Mouse (Mus musculus) heart, embryonic 15.5 days (tissue): Measurements from ENCODE around the gene Rad1. TPM values are rescaled to one million over a fixed set of nuclear protein-coding genes. Genes with fewer than 3 reads are reported as not detected.
A peak's percentile ranks its signal among the peaks of the same experiment; 100 is the strongest.
"Not testable (repeated sequence)": the region's sequence is repeated elsewhere in the genome, so short reads cannot be mapped to it uniquely, and the experiment has no call there.

ENCODE experiments used
- ATAC-seq: fragments of 200-750 bp; cut with Nextera tagmentation; replicated peaks from 2 replicates; pipeline ENCODE4 v1.8.0; 2017; ENCODE audit warnings: low read depth, moderate TSS enrichment; ENCODE audit not compliant: insufficient number of reproducible peaks, insufficient read depth, low FRiP score
- H3K27ac ChIP-seq: fragments of 300-500 bp; sonication (generic); 2 replicates; pipeline ENCODE4 v1.5.1; 2015; ENCODE audit warnings: mild to moderate bottlenecking, inconsistent platforms
- H3K27me3 ChIP-seq: fragments of 300-500 bp; sonication (generic); 2 replicates; pipeline ENCODE4 v1.6.1; 2015; ENCODE audit warnings: inconsistent platforms
- H3K36me3 ChIP-seq: fragments of 300-500 bp; sonication (generic); 2 replicates; pipeline ENCODE4 v1.6.1; 2015; ENCODE audit warnings: mild to moderate bottlenecking, inconsistent platforms
- H3K4me1 ChIP-seq: fragments of 300-500 bp; sonication (generic); replicated peaks from 2 replicates; pipeline ENCODE4 v1.6.1; 2015; ENCODE audit warnings: inconsistent platforms
- H3K4me2 ChIP-seq: fragments of 300-500 bp; sonication (generic); 2 replicates; pipeline ENCODE4 v1.6.1; 2015; ENCODE audit warnings: inconsistent platforms, mild to moderate bottlenecking, moderate library complexity
- H3K4me3 ChIP-seq: fragments of 300-500 bp; sonication (generic); 2 replicates; pipeline ENCODE4 v1.5.1; 2015; ENCODE audit warnings: mild to moderate bottlenecking, inconsistent platforms
- H3K9ac ChIP-seq: fragments of 300-500 bp; sonication (generic); 2 replicates; pipeline ENCODE4 v1.6.1; 2015; ENCODE audit warnings: mild to moderate bottlenecking, inconsistent platforms
- H3K9me3 ChIP-seq: fragments of 300-500 bp; sonication (generic); replicated peaks from 2 replicates; pipeline ENCODE4 v1.6.1; 2016; ENCODE audit warnings: inconsistent platforms
- WGBS: fragments of 180-500 bp; shearing (Covaris S2); methylation state at CpG from one replicate; pipeline ENCODE4 v1.1.7; 2015; ENCODE audit warnings: mixed read lengths; 5-methylcytosine and 5-hydroxymethylcytosine counted together
- polyA plus RNA-seq: library from polyadenylated mRNA; unstranded; fragments of >200 nt; fragmentation: Nextera tagmentation; extraction: Ambion mirVana; gene quantifications from 2 replicates; pipeline ENCODE4 v1.2.1, GENCODE M21; 2015

Gene Rad1
- polyA plus RNA-seq, 1 experiment from 2014 or later, result 17.9 TPM

GRCm38 (mm10) chr15:10470151-10470831 is 15.5 kb upstream of the Rad1 start, which contains the start of gene Dnajc21:
TSS of gene Dnajc21 (minus strand) at chr15:10470516.
- Histone ChIP-seq H3K4me3 (peak within 1 kb of the TSS; percentile 95), H3K4me1 (peaks cover 7% of the 10 kb centered on the region; the same call in 1 of the 2 replicates), H3K9me3 (no peaks in the 10 kb centered on the region), H3K9ac (peak within 1 kb of the TSS; percentile 91), H3K27ac (peak within 1 kb of the TSS; percentile 88), H3K36me3 (peaks cover 3% of the 10 kb centered on the region; the same call in 1 of the 2 replicates), H3K4me2 (peak within 1 kb of the TSS; percentile 91), H3K27me3 (no peaks in the 10 kb centered on the region)
- ATAC-seq, result peak; percentile 95
- under 1% methylated on average over 78 of the region's 87 CpGs for WGBS

DNA sequence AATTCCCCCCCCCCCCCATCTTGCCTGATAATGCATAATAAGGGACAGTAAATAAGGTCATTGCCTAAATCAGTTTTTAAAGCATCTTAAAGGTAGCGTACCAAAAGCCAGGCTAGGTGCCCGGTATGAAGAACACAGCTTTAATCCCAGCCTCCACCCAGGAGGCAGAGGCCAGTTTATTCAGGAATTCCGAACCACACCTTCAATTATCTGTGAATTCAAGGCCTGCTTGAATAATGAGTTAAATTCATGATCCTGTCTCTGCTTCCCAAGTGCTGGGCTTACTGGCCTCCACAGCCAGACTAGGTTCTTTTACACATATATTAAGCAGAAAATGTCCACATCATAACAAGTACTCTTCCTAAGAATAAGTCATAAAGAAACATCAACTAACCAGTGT is 14.9 kb upstream of the Rad1 start:
- Histone ChIP-seq H3K4me1 (peaks cover 7% of the 10 kb centered on the region; the same call in 1 of the 2 replicates), H3K9me3 (no peaks in the 10 kb centered on the region), H3K9ac (peak overlapping the region; percentile 91), H3K4me2 (peak overlapping the region; percentile 91), H3K36me3 (peaks cover 9% of the 10 kb centered on the region; the same call in 1 of the 2 replicates), H3K27me3 (no peaks in the 10 kb centered on the region), H3K4me3 (peak overlapping the region; percentile 95), H3K27ac (peak overlapping the region; percentile 88; the same call in 1 of the 2 replicates)
- WGBS, result 17% methylated on average over 3 of the region's 3 CpGs
- ATAC-seq, result no peak

DNA sequence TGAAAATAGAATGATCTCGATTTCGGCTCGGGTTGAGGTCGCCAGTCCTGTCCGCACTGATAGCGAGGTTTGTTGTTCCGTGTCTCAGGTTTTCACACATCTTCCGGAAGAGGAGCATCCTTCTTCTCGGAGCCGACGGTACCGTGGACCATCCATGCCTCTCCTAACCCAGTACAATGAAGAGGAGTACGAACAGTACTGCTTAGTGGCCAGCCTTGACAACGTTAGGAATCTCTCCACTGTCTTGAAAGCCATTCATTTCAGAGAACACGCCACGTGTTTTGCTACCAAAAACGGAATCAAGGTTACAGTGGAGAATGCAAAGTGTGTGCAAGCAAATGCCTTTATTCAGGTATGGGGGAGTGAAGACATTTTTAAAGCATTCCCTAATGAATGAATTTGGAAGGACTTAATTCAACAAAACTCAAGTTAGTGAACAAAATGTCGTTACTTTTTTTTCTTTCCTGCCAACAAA is 584 bp downstream of the Rad1 start:
- WGBS, result under 1% methylated on average over 18 of the region's 18 CpGs

GRCm38 (mm10) chr15:10487246-10487645 is 1.4 kb downstream of the Rad1 start:
- H3K9me3 ChIP-seq, result no peaks in the 10 kb centered on the region
- peaks cover 8% of the 10 kb centered on the region; the same call in 1 of the 2 replicates for H3K36me3 ChIP-seq
- H3K27me3 ChIP-seq, result no peaks in the 10 kb centered on the region
- no peak overlapping the region for H3K27ac ChIP-seq
- H3K4me2 ChIP-seq, result peak overlapping the region; percentile 85
- no peak for ATAC-seq
- peaks cover 12% of the 10 kb centered on the region for H3K4me1 ChIP-seq
- no peak overlapping the region for H3K9ac ChIP-seq
- WGBS, result 49% methylated on average over 2 of the region's 2 CpGs
- 0 out of 2 replicates have a peak overlapping the region, but pooled peaks have one; percentile 73 for H3K4me3 ChIP-seq

More for the DNA sequence above, 584 bp downstream of the Rad1 start:
- Histone ChIP-seq H3K4me3 (peak overlapping the region; percentile 73), H3K4me1 (peaks cover 12% of the 10 kb centered on the region), H3K9ac (peak overlapping the region; percentile 80), H3K9me3 (no peaks in the 10 kb centered on the region), H3K36me3 (peaks cover 10% of the 10 kb centered on the region; the same call in 1 of the 2 replicates), H3K4me2 (peak overlapping the region; percentile 85), H3K27me3 (no peaks in the 10 kb centered on the region), H3K27ac (peak overlapping the region; percentile 68)
- no peak for ATAC-seq

DNA sequence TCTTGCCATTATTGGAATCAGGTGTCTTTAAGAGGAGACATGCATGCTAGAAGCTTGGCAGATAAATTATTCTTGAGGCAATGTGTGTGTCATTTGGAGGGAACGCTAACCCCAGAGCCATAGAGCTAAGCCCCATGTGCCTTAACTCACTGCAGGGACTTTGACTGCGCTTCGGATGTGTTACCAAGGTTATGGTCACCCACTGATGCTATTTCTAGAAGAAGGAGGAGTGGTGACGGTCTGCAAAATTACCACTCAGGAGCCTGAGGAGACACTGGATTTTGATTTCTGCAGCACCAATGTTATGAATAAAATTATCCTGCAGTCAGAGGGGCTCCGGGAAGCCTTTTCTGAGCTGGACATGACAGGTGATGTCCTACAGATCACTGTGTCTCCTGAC is 4.3 kb downstream of the Rad1 start:
- no peak overlapping the region for H3K27ac ChIP-seq
- peaks cover 14% of the 10 kb centered on the region; the same call in 1 of the 2 replicates for H3K36me3 ChIP-seq
- no peaks in the 10 kb centered on the region for H3K9me3 ChIP-seq
- no peaks in the 10 kb centered on the region for H3K27me3 ChIP-seq
- peaks cover 7% of the 10 kb centered on the region; the same call in 1 of the 2 replicates for H3K4me1 ChIP-seq
- H3K4me2 ChIP-seq, result no peak overlapping the region
- H3K9ac ChIP-seq, result no peak overlapping the region
- ATAC-seq, result no peak
- H3K4me3 ChIP-seq, result no peak overlapping the region
- WGBS, result 85% methylated on average over 5 of the region's 5 CpGs

GRCm38 (mm10) chr15:10495944-10496343 is 10.1 kb downstream of the Rad1 start:
- Histone ChIP-seq H3K4me1 (no peaks in the 10 kb centered on the region), H3K4me3 (no peak overlapping the region), H3K9me3 (no peaks in the 10 kb centered on the region), H3K27me3 (no peaks in the 10 kb centered on the region), H3K36me3 (peaks cover 22% of the 10 kb centered on the region), H3K4me2 (no peak overlapping the region), H3K27ac (no peak overlapping the region), H3K9ac (no peak overlapping the region)
- ATAC-seq, result no peak
- 89% methylated on average over 11 of the region's 11 CpGs for WGBS

- not testable (repeated sequence) for H3K9me3 ChIP-seq, H3K4me3 ChIP-seq, H3K27ac ChIP-seq, ATAC-seq, H3K4me2 ChIP-seq, H3K27me3 ChIP-seq, H3K4me1 ChIP-seq, H3K9ac ChIP-seq
- H3K36me3 ChIP-seq, result peaks cover 18% of the 10 kb centered on the region
- WGBS, result 92% methylated on average over 1 of the region's 1 CpGs
Observed at GRCm38 (mm10) chr15:10496696-10497095, 10.9 kb downstream of the Rad1 start.

GRCm38 (mm10) chr15:10499593-10499992 is 13.8 kb downstream of the Rad1 start:
- Histone ChIP-seq H3K27ac (no peak overlapping the region), H3K27me3 (no peaks in the 10 kb centered on the region), H3K4me3 (no peak overlapping the region), H3K4me2 (no peak overlapping the region), H3K9ac (no peak overlapping the region), H3K4me1 (no peaks in the 10 kb centered on the region), H3K9me3 (no peaks in the 10 kb centered on the region), H3K36me3 (peaks cover 8% of the 10 kb centered on the region)
- 66% methylated on average over 5 of the region's 5 CpGs for WGBS
- no peak for ATAC-seq

DNA sequence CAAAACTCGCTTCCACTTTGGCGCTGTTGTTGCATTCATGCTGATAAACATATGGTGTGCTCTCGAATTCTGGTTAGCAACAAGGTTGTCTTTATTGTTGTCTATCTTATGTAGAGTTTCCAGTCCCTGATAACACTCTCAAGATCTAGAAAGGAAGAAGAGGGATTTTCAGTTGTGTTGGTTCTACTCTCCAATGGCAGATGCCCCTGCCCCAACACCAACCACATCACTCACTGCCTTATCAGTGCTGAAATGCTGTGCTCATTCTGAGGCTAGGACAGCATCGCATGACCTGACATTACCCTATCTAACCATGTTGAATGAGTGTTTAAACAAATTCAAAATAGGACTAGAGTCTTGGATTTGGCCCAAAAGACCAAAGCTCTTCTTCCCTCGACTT is 14.2 kb downstream of the Rad1 start:
- H3K4me3 ChIP-seq, result no peak overlapping the region
- H3K9ac ChIP-seq, result no peak overlapping the region
- no peak overlapping the region for H3K4me2 ChIP-seq
- 60% methylated on average over 5 of the region's 5 CpGs for WGBS
- no peaks in the 10 kb centered on the region for H3K9me3 ChIP-seq
- H3K36me3 ChIP-seq, result peaks cover 8% of the 10 kb centered on the region
- no peak overlapping the region for H3K27ac ChIP-seq
- no peaks in the 10 kb centered on the region for H3K4me1 ChIP-seq
- no peak for ATAC-seq
- H3K27me3 ChIP-seq, result no peaks in the 10 kb centered on the region

DNA sequence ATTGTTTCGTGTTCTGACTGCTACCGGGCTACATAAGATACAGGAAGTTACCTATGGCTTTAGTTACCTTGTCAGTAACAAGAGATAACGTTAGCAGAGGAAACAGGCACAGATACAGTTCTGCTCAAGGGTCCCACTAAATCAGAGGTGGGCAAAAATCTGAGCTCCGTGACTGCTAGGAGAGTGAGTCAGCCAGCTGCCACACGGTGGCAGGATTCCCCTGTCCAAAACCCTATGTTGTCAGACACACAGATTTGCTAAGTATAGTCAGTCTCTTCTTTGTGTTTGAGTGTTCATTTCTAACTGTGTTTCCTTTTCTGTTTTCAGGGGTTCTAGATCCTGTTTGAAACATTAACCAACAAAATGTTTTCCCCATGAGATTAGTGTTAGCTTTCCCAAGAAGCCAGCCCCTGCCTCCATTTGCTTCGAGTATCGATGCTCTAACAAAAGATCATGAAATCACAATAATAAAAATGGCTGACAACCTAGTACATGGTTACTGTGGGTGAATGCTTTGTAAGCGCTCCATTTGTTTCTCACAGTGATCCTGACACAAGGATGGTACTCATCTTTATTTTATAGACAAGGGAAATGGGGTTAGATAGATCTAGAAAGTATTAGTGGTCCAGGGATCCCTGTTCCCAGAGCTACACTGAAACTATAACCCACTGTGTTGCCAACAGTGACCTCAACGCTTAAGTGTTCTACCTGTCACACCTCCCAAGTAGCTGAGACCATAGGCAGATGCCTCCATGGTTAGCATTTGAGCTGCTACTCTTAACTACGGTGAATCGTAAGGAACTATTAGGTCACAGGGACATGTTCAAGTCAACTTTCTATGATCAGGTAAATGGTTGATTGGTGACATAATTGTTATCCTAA is 15.3 kb downstream of the Rad1 start:
- 55% methylated on average over 11 of the region's 11 CpGs for WGBS
- ATAC-seq, result no peak

GRCm38 (mm10) chr15:10506099-10506498 is 20.3 kb downstream of the Rad1 start:
- Histone ChIP-seq H3K4me3 (no peak overlapping the region), H3K9ac (no peak overlapping the region), H3K4me1 (no peaks in the 10 kb centered on the region), H3K4me2 (no peak overlapping the region), H3K27ac (no peak overlapping the region), H3K36me3 (no peaks in the 10 kb centered on the region), H3K27me3 (no peaks in the 10 kb centered on the region), H3K9me3 (no peaks in the 10 kb centered on the region)
- ATAC-seq, result no peak
- WGBS, result 53% methylated on average over 11 of the region's 11 CpGs

More for the DNA sequence above, 15.3 kb downstream of the Rad1 start:
- Histone ChIP-seq H3K9ac (no peak overlapping the region), H3K4me2 (no peak overlapping the region), H3K36me3 (peaks cover 4% of the 10 kb centered on the region), H3K4me3 (no peak overlapping the region), H3K9me3 (no peaks in the 10 kb centered on the region), H3K27me3 (no peaks in the 10 kb centered on the region), H3K4me1 (no peaks in the 10 kb centered on the region), H3K27ac (no peak overlapping the region)
